Mouse (Mus musculus) liver, embryonic 15.5 days (tissue): ENCODE measurements at regions not wholly inside any gene's neighbourhood (a gene's known extent, or its start where the extent isn't known, plus 50 kb on each side); places are given as distances from the start of the nearest gene placed in this dataset.

Source experiments
- ATAC-seq: fragments of 200-750 bp; cut with Nextera tagmentation; 2 replicates; pipeline ENCODE4 v1.8.0; 2017; ENCODE audit warnings: moderate number of reproducible peaks, mild to moderate bottlenecking, moderate library complexity; ENCODE audit not compliant: insufficient read depth
- H3K27ac ChIP-seq: fragments of 300-500 bp; sonication (generic); replicated peaks from 2 replicates; pipeline ENCODE4 v1.5.1; 2015; ENCODE audit warnings: mild to moderate bottlenecking, inconsistent platforms
- H3K27me3 ChIP-seq: fragments of 300-500 bp; sonication (generic); 2 replicates; pipeline ENCODE4 v1.6.1; 2015; ENCODE audit warnings: mild to moderate bottlenecking, inconsistent platforms
- H3K36me3 ChIP-seq: fragments of 300-500 bp; sonication (generic); replicated peaks from 2 replicates; pipeline ENCODE4 v1.6.1; 2015; ENCODE audit warnings: moderate library complexity, mild to moderate bottlenecking, inconsistent platforms
- H3K4me1 ChIP-seq: fragments of 300-500 bp; sonication (generic); replicated peaks from 2 replicates; pipeline ENCODE4 v1.6.1; 2015; ENCODE audit warnings: inconsistent platforms
- H3K4me2 ChIP-seq: fragments of 300-500 bp; sonication (generic); 2 replicates; pipeline ENCODE4 v1.6.1; 2015; ENCODE audit warnings: moderate library complexity, mild to moderate bottlenecking, inconsistent platforms
- H3K4me3 ChIP-seq: fragments of 300-500 bp; sonication (generic); replicated peaks from 2 replicates; pipeline ENCODE4 v1.5.1; 2015; ENCODE audit warnings: mild to moderate bottlenecking, inconsistent platforms
- H3K9ac ChIP-seq: fragments of 300-500 bp; sonication (generic); 2 replicates; pipeline ENCODE4 v1.6.1; 2015; ENCODE audit warnings: moderate library complexity, mild to moderate bottlenecking, inconsistent platforms
- H3K9me3 ChIP-seq: fragments of 300-500 bp; sonication (generic); replicated peaks from 2 replicates; pipeline ENCODE4 v1.6.1; 2016; ENCODE audit warnings: inconsistent platforms
- WGBS: fragments of 180-500 bp; shearing (Covaris S2); methylation state at CpG from one replicate; pipeline ENCODE4 v1.1.7; 2015; ENCODE audit warnings: mixed read lengths; ENCODE audit not compliant: insufficient replicate concordance; 5-methylcytosine and 5-hydroxymethylcytosine counted together

- no peaks in the 10 kb centered on the region for H3K9me3 ChIP-seq
- no peak for ATAC-seq
Measured at GRCm38 (mm10) chr9:46736232-46736631, 262.3 kb upstream of the Gm4791 start.

GRCm38 (mm10) chr9:46735664-46736067 lies 262.9 kb upstream of the Gm4791 start:
- no peak overlapping the region for H3K27ac ChIP-seq

More at GRCm38 (mm10) chr9:46736232-46736631, 262.3 kb upstream of the Gm4791 start:
- Histone ChIP-seq H3K36me3 (no peaks in the 10 kb centered on the region), H3K27me3 (no peaks in the 10 kb centered on the region), H3K27ac (no peak overlapping the region), H3K4me3 (no peak overlapping the region), H3K4me2 (no peak overlapping the region), H3K9ac (no peak overlapping the region), H3K4me1 (no peaks in the 10 kb centered on the region)

GRCm38 (mm10) chr9:46728465-46728864 lies 270.1 kb upstream of the Gm4791 start:
- H3K36me3 ChIP-seq, result no peaks in the 10 kb centered on the region
- no peaks in the 10 kb centered on the region for H3K9me3 ChIP-seq
- WGBS, result 53% methylated on average over 5 of the region's 5 CpGs
- H3K27ac ChIP-seq, result no peak overlapping the region
- H3K4me2 ChIP-seq, result no peak overlapping the region
- no peak for ATAC-seq
- H3K9ac ChIP-seq, result no peak overlapping the region
- H3K27me3 ChIP-seq, result no peaks in the 10 kb centered on the region
- no peak overlapping the region for H3K4me3 ChIP-seq
- H3K4me1 ChIP-seq, result no peaks in the 10 kb centered on the region

More at GRCm38 (mm10) chr9:46735664-46736067, 262.9 kb upstream of the Gm4791 start:
- Histone ChIP-seq H3K27me3 (no peaks in the 10 kb centered on the region), H3K36me3 (no peaks in the 10 kb centered on the region), H3K9me3 (no peaks in the 10 kb centered on the region), H3K9ac (no peak overlapping the region), H3K4me2 (no peak overlapping the region), H3K4me3 (no peak overlapping the region), H3K4me1 (no peaks in the 10 kb centered on the region)
- 3% methylated on average over 4 of the region's 4 CpGs for WGBS
- no peak for ATAC-seq

GRCm38 (mm10) chr9:46724231-46724630 lies 274.3 kb upstream of the Gm4791 start:
- H3K36me3 ChIP-seq, result no peaks in the 10 kb centered on the region

GRCm38 (mm10) chr9:46713415-46713814 lies 285.1 kb upstream of the Gm4791 start:
- Histone ChIP-seq H3K4me1 (no peaks in the 10 kb centered on the region), H3K27ac (no peak overlapping the region), H3K27me3 (no peaks in the 10 kb centered on the region), H3K9me3 (no peaks in the 10 kb centered on the region), H3K36me3 (no peaks in the 10 kb centered on the region), H3K9ac (no peak overlapping the region), H3K4me3 (no peak overlapping the region), H3K4me2 (no peak overlapping the region)
- whole genome bisulfite sequencing, result 73% methylated on average over 10 of the region's 10 CpGs
- ATAC-seq, result no peak

More at GRCm38 (mm10) chr9:46724231-46724630, 274.3 kb upstream of the Gm4791 start:
- Histone ChIP-seq H3K27me3 (no peaks in the 10 kb centered on the region), H3K4me2 (no peak overlapping the region), H3K27ac (no peak overlapping the region), H3K4me3 (no peak overlapping the region), H3K4me1 (no peaks in the 10 kb centered on the region), H3K9me3 (no peaks in the 10 kb centered on the region), H3K9ac (no peak overlapping the region)
- no peak for ATAC-seq
- 75% methylated on average over 5 of the region's 5 CpGs for WGBS

GRCm38 (mm10) chr9:46704151-46704905 lies 294.2 kb upstream of the Gm4791 start:
- 46% methylated on average over 10 of the region's 10 CpGs for WGBS
- no peaks in the 10 kb centered on the region for H3K4me1 ChIP-seq
- no peak overlapping the region for H3K9ac ChIP-seq
- no peak for ATAC-seq
- H3K9me3 ChIP-seq, result no peaks in the 10 kb centered on the region
- H3K4me2 ChIP-seq, result no peak overlapping the region
- no peaks in the 10 kb centered on the region for H3K27me3 ChIP-seq
- H3K27ac ChIP-seq, result no peak overlapping the region
- no peak overlapping the region for H3K4me3 ChIP-seq
- no peaks in the 10 kb centered on the region for H3K36me3 ChIP-seq

- Histone ChIP-seq H3K9ac (no peak overlapping the region), H3K27ac (no peak overlapping the region), H3K27me3 (no peaks in the 10 kb centered on the region), H3K4me2 (no peak overlapping the region), H3K4me3 (no peak overlapping the region), H3K9me3 (no peaks in the 10 kb centered on the region), H3K4me1 (no peaks in the 10 kb centered on the region), H3K36me3 (no peaks in the 10 kb centered on the region)
- 49% methylated on average over 8 of the region's 8 CpGs for WGBS
- no peak for ATAC-seq
Measured at GRCm38 (mm10) chr9:46703674-46704073, 294.9 kb upstream of the Gm4791 start.

GRCm38 (mm10) chr9:46702901-46703636 lies 295.5 kb upstream of the Gm4791 start:
- Histone ChIP-seq H3K27ac (no peak overlapping the region), H3K4me1 (no peaks in the 10 kb centered on the region), H3K9ac (no peak overlapping the region), H3K27me3 (no peaks in the 10 kb centered on the region), H3K4me3 (no peak overlapping the region), H3K36me3 (no peaks in the 10 kb centered on the region), H3K4me2 (no peak overlapping the region), H3K9me3 (no peaks in the 10 kb centered on the region)
- WGBS, result 57% methylated on average over 13 of the region's 13 CpGs
- ATAC-seq, result no peak

GRCm38 (mm10) chr9:46702053-46702900 lies 296.3 kb upstream of the Gm4791 start:
- H3K9me3 ChIP-seq, result no peaks in the 10 kb centered on the region
- H3K27ac ChIP-seq, result no peak overlapping the region
- no peaks in the 10 kb centered on the region for H3K4me1 ChIP-seq
- no peak overlapping the region for H3K4me3 ChIP-seq
- H3K4me2 ChIP-seq, result no peak overlapping the region
- no peak overlapping the region for H3K9ac ChIP-seq
- no peaks in the 10 kb centered on the region for H3K27me3 ChIP-seq
- WGBS, result 40% methylated on average over 16 of the region's 16 CpGs
- ATAC-seq, result no peak
- no peaks in the 10 kb centered on the region for H3K36me3 ChIP-seq

GRCm38 (mm10) chr9:46696171-46696570 lies 302.4 kb upstream of the Gm4791 start:
- no peak overlapping the region for H3K9ac ChIP-seq
- no peak overlapping the region for H3K27ac ChIP-seq
- H3K27me3 ChIP-seq, result no peaks in the 10 kb centered on the region
- WGBS, result 45% methylated on average over 2 of the region's 2 CpGs
- ATAC-seq, result no peak
- no peak overlapping the region for H3K4me3 ChIP-seq
- no peaks in the 10 kb centered on the region for H3K9me3 ChIP-seq
- no peaks in the 10 kb centered on the region for H3K36me3 ChIP-seq
- H3K4me2 ChIP-seq, result no peak overlapping the region
- no peaks in the 10 kb centered on the region for H3K4me1 ChIP-seq

GRCm38 (mm10) chr9:46689331-46689730 lies 309.2 kb upstream of the Gm4791 start:
- no peak overlapping the region for H3K27ac ChIP-seq
- no peak overlapping the region for H3K4me3 ChIP-seq
- no peaks in the 10 kb centered on the region for H3K4me1 ChIP-seq
- H3K9ac ChIP-seq, result no peak overlapping the region
- no peak for ATAC-seq
- no peak overlapping the region for H3K4me2 ChIP-seq
- H3K9me3 ChIP-seq, result no peaks in the 10 kb centered on the region
- no peaks in the 10 kb centered on the region for H3K27me3 ChIP-seq
- H3K36me3 ChIP-seq, result no peaks in the 10 kb centered on the region
- WGBS, result 57% methylated on average over 5 of the region's 5 CpGs
